Mouse (Mus musculus): ENCODE measurements around the gene Gpr141.

- TF ChIP-seq MAFK (IDR thresholded peaks at IDR 0.05; ENCODE audit: insufficient read depth, low read depth, low read length) (no peak), HCFC1 (IDR thresholded peaks at IDR 0.05; ENCODE audit: borderline replicate concordance, insufficient read depth, low read length) (no peak), ZNF384 (IDR thresholded peaks at IDR 0.05; ENCODE audit: low read depth, low read length) (no peak), CHD2 (IDR thresholded peaks at IDR 0.05; ENCODE audit: low read depth, low read length) (no peak)
Measured at GRCm38 (mm10) chr13:19718954-19719353, 105.1 kb downstream of the Gpr141 start.
